Mouse (Mus musculus): ENCODE measurements around the gene Acvrl1.
A peak's percentile ranks its signal among the peaks of the same experiment; 100 is the strongest.
"Not testable (repeated sequence)": the region's sequence is repeated elsewhere in the genome, so short reads cannot be mapped to it uniquely, and the experiment has no call there.

Acvrl1 gene

DNA sequence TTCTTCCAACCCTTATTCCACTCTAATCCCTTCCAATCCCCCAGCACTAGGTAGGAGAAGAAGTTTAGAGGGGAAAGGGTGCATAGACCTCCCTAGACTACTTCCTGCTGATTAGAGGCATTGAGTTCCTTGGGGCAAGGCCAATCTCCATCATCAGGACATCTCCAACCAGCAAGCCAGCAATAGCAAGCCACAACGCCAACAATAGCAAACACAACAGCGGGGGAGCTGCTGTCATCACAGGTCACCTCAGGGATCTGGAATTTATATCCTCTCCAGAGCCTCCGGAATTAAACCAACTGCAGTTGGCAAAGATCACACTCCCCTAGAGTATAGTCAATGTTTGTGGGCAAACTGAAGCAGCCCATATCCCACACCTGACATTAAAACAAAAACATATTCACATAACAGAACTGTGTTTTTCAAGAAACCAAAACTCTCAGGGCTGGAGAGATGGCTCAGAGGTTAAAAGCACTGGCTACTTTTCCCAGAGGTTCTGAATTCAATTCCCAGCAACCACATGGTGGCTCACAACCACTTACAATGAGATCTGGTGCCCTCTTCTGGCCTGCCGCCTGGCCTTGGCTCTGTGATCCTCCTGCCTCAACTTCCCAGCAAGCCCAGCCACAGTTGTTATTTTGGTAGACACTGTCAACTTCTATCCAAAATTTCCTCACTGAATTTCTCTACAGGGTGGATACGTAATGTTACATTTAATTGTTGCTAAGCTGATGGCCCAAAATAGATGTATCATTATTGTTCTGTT is 20.2 kb upstream of the Acvrl1 start:
- no peak for DNase-seq

DNA sequence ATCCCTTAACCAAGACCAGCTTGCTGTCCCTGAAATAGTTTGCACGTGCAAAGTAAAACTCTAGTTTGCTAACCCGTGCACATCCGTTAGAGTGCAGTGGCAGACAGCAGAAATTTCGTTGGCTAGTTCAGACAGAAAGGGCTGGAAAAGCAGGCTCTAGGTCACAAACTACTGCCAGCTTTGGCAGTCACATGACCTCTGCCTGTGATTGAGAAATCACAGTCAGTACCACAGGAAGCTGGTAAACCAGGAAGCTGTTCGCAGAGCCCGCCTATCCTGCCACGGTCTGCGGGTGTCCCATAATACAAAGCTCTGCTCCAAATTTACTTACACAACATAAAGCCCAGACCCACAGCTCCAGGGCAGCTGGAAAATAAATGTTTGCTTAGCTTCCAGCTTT is 15.1 kb upstream of the Acvrl1 start:
- peak; percentile 51 for DNase-seq

DNA sequence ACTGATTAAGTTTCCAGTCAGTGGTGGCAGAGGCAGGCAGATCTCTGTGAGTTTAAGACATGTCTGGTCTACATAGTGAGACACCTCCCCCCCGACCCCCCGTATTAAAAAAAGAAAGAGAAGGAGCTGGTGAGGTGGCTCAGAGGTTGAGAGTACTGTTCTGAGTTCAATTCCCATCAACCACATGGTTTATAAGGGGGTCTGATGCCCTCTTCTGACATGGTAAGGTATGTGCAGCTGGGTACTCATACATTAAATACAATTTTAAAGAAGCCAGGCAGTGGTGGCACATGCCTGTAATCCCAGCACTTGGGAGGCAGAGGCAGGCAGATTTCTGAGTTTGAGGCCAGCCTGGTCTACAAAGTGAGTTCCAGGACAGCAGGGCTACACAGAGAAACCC is 14.5 kb upstream of the Acvrl1 start:
- not testable (repeated sequence) for DNase-seq

DNA sequence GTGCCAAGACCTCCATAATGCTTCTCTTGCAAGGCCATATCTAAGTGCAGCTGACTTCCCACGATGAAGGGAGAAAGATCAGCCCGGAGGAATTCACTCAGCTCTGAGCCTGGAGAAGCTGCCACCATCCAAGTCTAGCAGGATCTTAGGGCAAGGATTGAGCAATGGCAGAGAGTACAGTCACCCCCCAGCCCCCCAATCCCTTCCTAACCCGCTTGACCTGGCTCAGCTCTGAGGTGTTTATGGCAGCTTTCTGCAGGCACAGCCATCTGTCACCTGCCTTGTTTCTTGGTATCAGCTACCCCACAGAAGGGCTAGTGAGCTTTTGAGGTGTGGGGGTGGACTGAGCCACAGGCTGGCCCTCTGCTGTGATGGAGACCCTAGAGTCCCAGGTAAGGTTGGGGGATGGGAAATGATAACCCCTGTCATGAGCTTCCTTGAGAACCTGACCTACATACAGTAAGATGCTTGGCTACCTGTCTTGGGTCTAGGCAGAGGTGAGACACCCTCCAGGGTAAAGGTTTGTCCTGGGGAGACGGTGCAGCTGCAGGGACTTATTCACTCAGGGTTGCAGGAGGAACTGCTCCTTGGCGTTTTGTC is 12.7 kb upstream of the Acvrl1 start, which contains the start of gene Ankrd33:
Gene Ankrd33 (plus strand): TSS at position 245 of the 600 bp plus-strand sequence.
- no peak for DNase-seq

DNA sequence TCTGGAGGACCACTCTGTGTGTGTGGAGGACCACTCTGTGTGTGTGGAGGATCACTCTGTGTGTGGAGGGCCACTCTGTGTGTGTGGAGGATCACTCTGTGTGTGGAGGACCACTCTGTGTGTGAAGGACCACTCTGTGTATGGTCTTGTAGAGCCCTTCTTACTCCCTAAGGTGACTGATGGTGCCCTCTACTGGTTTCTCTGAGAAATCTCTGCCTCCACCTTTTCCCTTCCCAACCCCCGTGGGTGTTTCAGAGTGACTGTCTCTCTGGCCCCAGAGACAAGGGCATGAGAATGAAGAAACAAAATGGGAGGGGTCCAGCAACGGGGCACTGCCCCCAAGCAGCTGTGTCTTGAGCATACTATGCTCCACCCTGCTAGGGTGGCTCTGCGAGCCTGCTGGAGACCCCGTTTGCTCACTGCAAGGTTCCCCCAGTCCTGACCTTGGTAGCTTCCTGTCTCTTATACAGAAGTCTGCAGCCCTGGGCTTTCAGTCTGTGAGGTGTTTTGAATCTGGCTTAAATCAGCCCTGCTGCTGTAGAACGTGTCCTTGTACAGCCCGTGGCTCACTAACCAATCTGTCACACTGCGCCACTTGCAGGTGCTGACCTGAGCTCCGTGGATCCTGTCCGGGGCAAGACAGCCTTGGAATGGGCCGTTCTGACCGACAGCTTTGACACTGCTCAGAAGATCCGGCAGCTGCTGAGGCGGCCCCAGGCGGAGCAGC is 9.8 kb upstream of the Acvrl1 start:
- DNase-seq, result no peak

DNA sequence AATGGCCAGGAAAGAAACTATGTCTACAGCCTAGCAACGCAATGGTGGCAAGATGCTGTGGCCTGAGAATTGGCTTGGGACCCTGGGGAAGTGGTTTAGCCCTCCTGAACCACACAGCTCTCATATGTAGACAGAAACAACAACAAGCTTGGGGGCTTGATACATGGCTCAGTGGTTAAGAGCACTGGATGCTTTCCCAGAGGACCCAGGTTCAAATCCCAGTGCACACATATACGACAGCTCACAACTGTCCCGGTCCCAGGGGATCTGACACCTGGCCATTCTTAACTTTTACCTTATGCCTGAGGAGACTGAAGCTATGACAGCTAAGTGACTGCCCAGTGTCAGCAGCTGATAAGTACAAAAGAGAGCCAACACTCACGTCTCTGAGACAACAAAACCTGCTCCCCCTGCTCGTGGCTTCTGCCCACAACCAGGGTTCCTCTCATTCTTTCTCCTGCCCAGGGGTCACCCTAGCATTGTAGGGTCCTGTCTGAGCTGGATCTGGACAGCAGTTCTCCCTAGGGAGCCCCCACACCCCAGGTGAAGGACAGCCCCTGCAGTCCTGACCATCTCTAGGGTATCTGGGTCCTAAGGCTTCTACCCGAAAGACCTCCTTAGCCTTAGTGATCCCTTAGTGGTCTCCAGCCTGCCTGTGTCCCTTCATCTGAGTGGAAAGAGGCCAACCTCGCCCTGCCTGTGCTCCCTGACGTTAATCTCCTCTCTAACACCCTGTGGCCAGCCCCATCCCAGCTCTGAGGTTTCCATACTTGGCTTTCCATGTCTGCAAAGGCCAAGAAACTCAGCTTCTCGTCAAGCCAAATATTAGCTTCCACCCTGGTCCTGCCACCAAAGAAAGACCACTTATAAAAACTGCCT is 6.7 kb upstream of the Acvrl1 start:
- DNase-seq, result no peak

DNA sequence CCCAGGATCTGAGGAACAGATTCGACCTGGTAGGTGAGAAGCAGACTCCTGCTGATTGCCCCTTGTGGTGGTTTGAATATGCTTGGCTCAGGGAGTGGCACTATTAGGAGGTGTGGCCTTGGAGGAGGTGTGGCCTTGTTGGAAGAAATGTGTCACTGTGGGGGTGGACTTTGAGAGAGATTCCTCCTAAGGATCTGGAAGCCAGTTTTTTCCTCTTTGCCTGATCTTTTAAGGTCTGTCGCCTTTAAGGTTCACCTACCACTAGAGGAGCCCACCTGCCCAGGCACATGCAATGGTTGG is 6.1 kb upstream of the Acvrl1 start:
- peak; percentile 55 for DNase-seq

DNA sequence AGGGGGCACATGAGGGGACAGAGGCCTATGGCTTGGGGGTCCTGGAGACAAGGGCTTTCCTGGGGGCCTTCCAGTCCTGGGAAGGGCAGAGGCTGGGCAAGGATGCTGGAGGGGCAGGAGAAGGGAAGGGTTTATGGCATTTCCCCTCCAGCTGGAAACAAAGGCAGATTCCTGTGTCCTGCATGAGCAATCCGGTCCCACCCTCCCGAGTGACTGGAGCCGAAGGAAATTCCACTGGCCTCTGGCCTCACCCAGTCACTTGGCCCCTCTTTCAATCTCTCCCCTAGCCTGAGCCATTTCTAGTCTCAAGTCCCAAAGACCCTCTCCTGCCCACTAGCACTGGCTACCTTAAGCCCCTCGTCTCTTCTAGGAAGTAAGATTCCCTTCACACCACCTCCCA is 5.1 kb upstream of the Acvrl1 start:
- peak; percentile 63 for DNase-seq

DNA sequence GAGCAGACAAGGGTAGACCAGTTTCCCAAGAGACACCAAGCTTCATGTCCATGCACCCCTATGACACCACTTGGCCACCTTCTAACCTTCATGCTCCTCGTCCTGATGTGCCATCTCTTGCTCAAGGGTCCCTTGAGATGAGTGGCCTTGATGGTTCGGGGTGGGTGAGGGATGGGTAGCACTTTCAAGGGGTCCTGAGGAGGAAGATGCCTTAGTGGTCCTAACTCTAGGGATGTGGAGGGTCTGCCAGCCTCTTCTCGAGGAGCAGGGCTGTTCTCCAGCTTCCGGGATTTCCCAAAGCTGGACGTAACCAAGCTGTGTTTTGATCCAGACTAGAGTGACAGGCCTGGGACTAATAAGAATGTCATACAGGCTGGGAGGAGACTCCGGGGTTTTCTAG is 2.8 kb upstream of the Acvrl1 start:
- DNase-seq, result no peak

DNA sequence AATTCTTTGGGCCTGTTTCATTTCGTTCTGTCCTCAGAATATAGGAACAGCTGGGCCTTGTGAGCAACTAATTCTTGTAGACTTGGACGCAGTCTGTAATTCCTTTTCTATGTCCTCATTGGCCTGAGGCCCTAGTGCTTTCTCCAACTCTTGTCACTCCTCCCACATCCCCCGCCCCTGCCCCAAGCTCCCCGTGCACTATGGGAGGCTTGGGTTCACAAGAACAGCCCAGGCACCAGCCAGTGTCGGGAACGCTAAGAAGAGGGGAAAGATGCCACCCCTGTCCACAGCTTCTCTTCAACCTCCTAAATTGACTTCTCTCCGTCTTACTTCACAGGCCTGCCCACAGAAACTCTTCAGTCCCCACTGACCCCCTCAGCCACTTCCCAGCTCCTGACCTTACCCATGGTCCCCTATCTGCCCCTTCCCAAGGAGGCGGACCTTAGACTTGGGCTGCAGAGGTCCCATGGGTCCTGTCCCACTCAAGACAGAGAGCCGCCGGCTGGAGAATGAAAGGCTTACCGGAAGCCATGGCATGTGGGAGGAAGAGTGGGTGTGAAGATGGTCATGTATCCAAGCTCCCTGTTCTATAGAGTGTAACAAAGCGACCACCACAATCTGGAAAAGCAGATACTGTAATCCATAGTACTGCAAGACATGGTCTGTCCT is 1.3 kb upstream of the Acvrl1 start:
- DNase-seq, result peak; percentile 78

DNA sequence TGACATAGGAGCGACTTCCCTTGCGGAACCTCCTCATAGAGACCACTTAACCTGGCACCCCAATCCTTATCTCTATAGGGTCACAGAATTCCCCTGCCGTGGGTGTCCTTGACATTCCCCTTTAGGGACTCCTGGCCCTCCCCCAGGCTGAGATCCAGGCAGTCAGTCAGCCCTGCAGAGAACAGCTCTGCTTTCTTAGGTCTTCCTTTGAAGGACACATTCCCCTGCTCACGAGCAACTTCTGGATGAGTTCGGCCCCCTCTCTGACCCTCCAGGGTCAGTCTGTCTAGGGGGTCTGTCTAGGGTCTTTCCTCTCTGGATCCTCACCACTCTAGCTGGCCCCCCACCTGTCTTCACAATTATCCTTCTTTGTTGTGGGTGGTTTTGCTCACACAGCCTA is 1.1 kb downstream of the Acvrl1 start:
- no peak for DNase-seq

DNA sequence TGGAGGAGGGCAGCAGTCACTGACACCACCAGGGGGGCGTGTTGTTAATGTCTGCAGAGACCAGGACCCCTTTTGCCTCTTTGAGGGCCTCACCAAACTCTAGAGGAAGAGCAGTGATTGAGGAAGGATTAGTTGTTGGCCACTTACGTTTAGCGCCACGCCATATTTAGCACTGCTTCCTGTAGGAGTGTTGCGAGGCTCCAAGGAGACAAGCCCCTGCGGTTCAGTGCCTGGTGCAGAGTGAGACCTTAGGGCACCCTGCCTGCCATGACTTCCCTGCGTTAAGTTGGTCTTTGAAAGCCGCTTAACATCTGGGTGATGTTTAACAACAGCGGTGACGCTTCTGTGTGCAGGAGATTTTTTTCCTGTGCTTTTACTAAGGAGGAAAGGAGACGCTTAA is 3.2 kb downstream of the Acvrl1 start:
- DNase-seq, result no peak

DNA sequence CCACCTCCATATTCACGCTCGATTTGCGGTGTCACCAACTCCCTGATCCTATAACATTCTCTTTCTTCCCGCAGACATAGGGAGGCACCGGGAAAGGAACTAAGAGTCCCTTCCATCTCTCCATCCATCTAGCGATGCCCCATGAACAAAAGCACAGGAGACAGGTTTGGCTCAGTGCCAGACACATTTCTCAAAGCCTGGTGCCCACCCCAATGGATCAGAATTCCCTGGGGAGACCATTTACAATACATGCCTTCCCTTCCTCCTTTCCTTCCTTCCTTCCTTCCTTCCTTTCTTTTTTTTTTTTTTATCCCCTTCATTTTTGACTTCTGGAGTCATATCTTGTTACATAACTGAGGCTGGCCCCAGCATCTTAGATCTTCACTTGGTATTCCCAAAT is 3.7 kb downstream of the Acvrl1 start:
- DNase-seq, result no peak

DNA sequence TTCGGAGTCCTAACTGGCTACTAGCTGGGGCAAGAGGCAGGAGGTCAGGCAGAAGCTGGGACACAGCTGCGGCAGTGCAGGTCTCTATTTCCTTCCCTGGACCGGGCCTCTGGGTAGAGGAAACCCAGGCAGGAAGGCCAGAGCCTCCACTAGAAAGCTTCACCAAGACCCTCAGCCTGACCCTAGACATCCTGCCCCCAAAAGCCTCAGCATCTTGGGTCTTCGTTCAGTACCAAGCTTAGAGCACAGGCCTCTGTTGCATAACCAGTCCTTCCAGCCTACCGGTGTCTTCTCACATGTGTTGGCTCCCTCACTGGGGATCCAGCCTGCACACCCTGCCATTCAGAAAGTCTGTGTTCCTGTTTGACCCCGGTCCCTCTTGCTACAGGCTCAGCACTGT is 4.4 kb downstream of the Acvrl1 start:
- no peak for DNase-seq

DNA sequence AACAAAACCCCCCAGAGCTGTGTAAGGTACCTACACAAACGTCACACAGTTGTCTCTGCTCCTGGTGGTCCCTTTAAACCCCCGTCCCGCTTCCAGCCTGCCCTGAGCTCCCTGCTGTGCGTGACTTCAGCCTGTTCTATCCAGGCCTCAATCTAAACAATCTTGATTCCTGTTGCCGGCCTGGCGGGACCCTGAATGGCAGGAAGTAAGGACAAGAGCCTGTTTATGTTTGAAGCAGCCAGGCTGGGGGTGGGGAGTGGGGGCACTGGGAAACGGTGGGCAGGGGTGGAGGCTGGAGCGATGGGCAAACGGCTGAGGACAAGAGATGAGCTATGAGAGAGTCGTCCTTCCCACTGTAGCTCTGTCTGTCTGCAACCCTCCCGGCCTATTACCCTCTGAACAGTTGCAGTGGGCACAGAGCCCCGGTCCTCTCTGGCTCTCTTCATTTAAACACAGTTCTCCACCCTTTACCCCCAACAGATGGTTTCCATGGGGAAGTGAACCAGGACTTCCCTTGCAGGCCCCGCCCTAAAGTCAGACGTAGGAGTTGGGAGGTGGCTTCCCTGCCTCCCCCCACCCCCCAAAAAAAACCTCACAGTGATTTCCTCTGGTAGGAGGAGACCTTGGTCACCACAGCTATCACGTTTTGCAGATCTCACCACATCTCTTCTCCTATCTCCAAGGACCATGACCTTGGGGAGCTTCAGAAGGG is 5.8 kb downstream of the Acvrl1 start:
- DNase-seq, result peak; percentile 70

DNA sequence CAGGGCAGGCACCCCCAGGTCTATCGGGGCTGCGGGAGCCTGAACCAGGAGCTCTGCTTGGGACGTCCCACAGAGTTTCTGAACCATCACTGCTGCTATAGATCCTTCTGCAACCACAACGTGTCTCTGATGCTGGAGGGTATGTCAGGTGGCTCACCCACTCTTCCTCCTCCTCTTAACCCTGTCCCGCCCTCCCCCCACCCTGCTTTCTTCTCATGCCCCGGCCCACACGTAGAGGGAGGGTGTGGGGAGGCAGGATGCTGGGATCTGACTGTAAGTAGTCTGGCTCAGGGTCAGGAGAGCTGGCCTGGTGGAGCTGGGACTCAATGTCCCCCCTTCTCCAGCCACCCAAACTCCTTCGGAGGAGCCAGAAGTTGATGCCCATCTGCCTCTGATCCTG is 7.1 kb downstream of the Acvrl1 start:
- DNase-seq, result no peak

DNA sequence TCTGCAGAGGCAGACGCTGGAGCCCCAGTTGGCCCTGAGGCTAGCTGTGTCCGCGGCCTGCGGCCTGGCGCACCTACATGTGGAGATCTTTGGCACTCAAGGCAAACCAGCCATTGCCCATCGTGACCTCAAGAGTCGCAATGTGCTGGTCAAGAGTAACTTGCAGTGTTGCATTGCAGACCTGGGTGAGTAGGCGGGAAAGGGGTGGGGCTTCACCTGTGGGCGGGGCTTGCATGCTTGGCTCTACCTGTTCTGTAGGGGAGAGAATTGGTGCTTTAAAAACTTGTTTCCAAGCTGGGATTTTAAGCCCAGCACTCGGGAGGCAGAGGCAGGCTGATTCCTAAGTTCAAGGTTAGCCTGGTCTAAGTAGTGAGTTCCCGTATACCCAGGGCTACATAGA is 9.1 kb downstream of the Acvrl1 start:
- DNase-seq, result no peak

DNA sequence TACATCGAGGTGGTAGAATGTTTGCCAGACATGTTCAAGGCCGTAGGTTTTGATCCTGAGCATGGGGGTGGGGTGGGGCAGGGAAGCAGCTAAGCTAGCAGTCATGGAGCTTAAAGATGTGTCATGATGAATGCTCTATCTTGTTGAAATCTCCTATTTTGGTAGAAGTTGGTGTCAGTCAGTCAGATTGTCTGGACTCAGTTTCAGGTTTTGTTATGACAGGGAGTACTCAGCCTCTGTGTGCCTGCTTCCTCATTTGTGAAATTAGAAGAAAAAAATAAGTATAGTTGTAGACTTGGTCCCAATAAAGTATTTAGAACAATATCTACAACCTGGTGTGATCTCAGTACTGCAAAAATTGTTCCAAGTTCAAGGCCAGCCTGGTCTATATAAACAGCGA is 10.4 kb downstream of the Acvrl1 start:
- DNase-seq, result no peak

DNA sequence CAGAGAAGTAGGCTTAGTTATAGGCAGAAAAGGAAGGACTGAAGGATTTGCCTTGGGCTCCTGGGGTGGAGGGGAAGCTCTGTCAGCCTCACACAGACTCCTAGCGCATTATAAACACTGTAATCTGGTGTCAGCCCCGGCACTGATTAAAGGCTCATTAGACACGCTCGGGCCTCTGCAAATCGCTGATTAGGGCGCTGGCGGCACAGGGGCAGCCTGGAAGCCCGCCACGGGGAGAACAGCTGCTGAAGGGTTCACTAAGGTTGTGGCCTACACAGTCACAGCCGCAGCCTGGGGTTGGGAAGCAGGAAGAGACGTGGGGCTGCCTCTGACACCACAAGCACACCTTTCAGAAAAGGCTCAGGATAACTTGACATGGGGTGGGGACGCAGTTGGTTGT is 11.6 kb downstream of the Acvrl1 start:
- DNase-seq, result peak; percentile 59

DNA sequence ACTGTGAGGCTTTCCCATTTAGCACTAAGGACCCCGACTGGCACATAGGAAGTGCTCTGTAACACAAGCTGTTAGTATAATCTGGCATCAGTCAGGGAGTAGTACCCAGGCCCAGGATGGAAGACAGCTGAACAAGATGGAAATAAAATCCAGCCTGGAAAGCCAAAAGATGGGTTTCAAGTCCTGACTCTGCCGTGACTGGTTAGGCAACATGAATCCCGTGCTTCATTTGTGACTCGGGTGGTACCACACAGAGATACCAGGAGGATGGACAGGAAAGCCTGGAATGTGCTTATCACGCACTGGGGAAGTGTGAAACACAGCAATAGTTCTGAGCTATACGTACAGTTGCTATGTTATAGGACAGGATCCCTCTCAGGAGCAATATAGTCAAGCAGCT is 12.3 kb downstream of the Acvrl1 start:
- no peak for DNase-seq

DNA sequence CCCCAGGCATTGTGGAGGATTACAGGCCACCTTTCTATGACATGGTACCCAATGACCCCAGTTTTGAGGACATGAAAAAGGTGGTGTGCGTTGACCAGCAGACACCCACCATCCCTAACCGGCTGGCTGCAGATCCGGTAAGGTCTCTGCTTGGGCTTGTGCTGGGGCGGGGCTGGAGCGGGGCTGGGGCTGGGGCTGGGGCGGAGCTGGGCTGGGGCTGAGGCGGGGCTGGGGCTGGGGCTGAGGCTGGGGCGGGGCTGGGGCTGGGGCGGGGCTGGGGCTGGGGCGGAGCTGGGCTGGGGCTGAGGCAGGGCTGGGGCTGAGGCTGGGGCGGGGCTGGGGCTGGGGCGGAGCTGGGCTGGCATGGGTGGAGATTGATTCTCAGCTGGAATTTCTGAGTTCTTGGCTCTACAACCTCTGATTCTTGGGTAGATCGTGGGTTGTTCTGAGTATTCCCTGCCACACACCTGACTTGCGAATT is 12.8 kb downstream of the Acvrl1 start:
- peak; percentile 85 for DNase-seq

DNA sequence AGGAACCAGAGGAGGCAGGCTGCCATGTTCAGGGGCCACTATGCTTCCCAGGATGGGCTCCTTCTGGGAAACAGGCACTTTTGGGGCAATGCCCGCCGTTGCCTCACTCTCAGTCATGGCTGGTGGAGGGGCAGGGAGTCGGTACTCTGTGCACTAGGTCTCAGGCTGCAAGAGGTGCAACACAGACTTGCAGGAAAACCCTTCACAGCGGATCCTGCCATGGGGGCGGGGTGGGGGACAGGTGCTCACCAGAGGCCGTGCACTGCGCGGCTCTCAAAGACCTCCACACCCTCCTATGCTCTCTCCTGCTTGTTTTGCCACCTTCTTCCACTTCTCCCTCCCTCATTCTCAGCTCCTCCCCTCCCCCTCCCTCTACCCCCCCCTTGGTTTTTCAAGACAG is 14.3 kb downstream of the Acvrl1 start:
- DNase-seq, result no peak

All from kidney, postnatal 10 days (tissue).